Mouse (Mus musculus): Measurements from ENCODE around the gene Hes5. TPM values are rescaled to one million over a fixed set of nuclear protein-coding genes. Genes with fewer than 3 reads are reported as not detected.

The Hes5 gene
- polyA plus RNA-seq, 1 experiment from 2014 or later, result 243 TPM

GRCm38 (mm10) chr4:154944121-154944590, 16.6 kb upstream of the Hes5 start:
- no peaks in the 10 kb centered on the region for H3K27me3 ChIP-seq
- H3K27ac ChIP-seq, result no peak overlapping the region
- no peak overlapping the region for H3K4me3 ChIP-seq
- ATAC-seq, result peak; percentile 66
- H3K9me3 ChIP-seq (replicated peaks), result no peaks in the 10 kb centered on the region
- 21% methylated on average over 2 of the region's 2 CpGs for WGBS
- H3K9ac ChIP-seq, result no peak overlapping the region
- H3K4me2 ChIP-seq, result no peak overlapping the region
- H3K4me1 ChIP-seq, result peaks cover 38% of the 10 kb centered on the region
- no peaks in the 10 kb centered on the region for H3K36me3 ChIP-seq (ENCODE audit: poor library complexity, severe bottlenecking)

GRCm38 (mm10) chr4:154946319-154946718, 14.4 kb upstream of the Hes5 start:
- Histone ChIP-seq H3K4me1 (peaks cover 51% of the 10 kb centered on the region), H3K27me3 (peaks cover 7% of the 10 kb centered on the region; the same call in 1 of the 2 replicates), H3K36me3 (ENCODE audit: poor library complexity, severe bottlenecking) (no peaks in the 10 kb centered on the region), H3K27ac (peak overlapping the region; percentile 61), H3K4me2 (peak overlapping the region; percentile 59), H3K4me3 (peak overlapping the region; percentile 31), H3K9ac (peak overlapping the region; percentile 35), H3K9me3 (replicated peaks) (no peaks in the 10 kb centered on the region)
- 1% methylated on average over 8 of the region's 8 CpGs for WGBS
- peak; percentile 68 for ATAC-seq

GRCm38 (mm10) chr4:154948066-154948939, 12.4 kb upstream of the Hes5 start:
- Histone ChIP-seq H3K9ac (no peak overlapping the region), H3K27ac (peak overlapping the region; percentile 95), H3K4me1 (peaks cover 69% of the 10 kb centered on the region), H3K27me3 (peaks cover 7% of the 10 kb centered on the region; the same call in 1 of the 2 replicates), H3K36me3 (ENCODE audit: poor library complexity, severe bottlenecking) (no peaks in the 10 kb centered on the region), H3K4me2 (peak overlapping the region; percentile 48), H3K9me3 (replicated peaks) (no peaks in the 10 kb centered on the region), H3K4me3 (peak overlapping the region; percentile 2; the same call in 1 of the 2 replicates)
- 30% methylated on average over 14 of the region's 14 CpGs for WGBS
- ATAC-seq, result peak; percentile 71

GRCm38 (mm10) chr4:154948940-154949588, 11.7 kb upstream of the Hes5 start:
- 31% methylated on average over 6 of the region's 6 CpGs for WGBS
- Histone ChIP-seq H3K27me3 (peaks cover 9% of the 10 kb centered on the region; the same call in 1 of the 2 replicates), H3K9me3 (replicated peaks) (no peaks in the 10 kb centered on the region), H3K4me3 (peak overlapping the region; percentile 2; the same call in 1 of the 2 replicates), H3K9ac (no peak overlapping the region), H3K4me1 (peaks cover 77% of the 10 kb centered on the region), H3K36me3 (ENCODE audit: poor library complexity, severe bottlenecking) (no peaks in the 10 kb centered on the region), H3K27ac (peak overlapping the region; percentile 95), H3K4me2 (peak overlapping the region; percentile 48)
- ATAC-seq, result peak; percentile 8; the same call in 1 of the 2 replicates

- no peaks in the 10 kb centered on the region for H3K9me3 ChIP-seq (replicated peaks)
- H3K9ac ChIP-seq, result no peak overlapping the region
- H3K27ac ChIP-seq, result peak overlapping the region; percentile 95
- peaks cover 15% of the 10 kb centered on the region for H3K27me3 ChIP-seq
- peaks cover 78% of the 10 kb centered on the region for H3K4me1 ChIP-seq
- ATAC-seq, result peak; percentile 19; the same call in 1 of the 2 replicates
- H3K4me2 ChIP-seq, result peak overlapping the region; percentile 48
- 2% methylated on average over 16 of the region's 16 CpGs for WGBS
- H3K36me3 ChIP-seq (ENCODE audit: poor library complexity, severe bottlenecking), result no peaks in the 10 kb centered on the region
- no peak overlapping the region for H3K4me3 ChIP-seq
These were observed 11.1 kb upstream of the Hes5 start for GRCm38 (mm10) chr4:154949589-154949982.

- Histone ChIP-seq H3K27me3 (peaks cover 21% of the 10 kb centered on the region), H3K4me3 (no peak overlapping the region), H3K4me2 (peak overlapping the region; percentile 38), H3K36me3 (ENCODE audit: poor library complexity, severe bottlenecking) (no peaks in the 10 kb centered on the region), H3K9me3 (replicated peaks) (no peaks in the 10 kb centered on the region), H3K27ac (peak overlapping the region; percentile 62), H3K4me1 (peaks cover 66% of the 10 kb centered on the region), H3K9ac (no peak overlapping the region)
- ATAC-seq, result peak; percentile 46
- under 1% methylated on average over 26 of the region's 26 CpGs for WGBS
These were observed 8.1 kb upstream of the Hes5 start for GRCm38 (mm10) chr4:154952461-154953241.

GRCm38 (mm10) chr4:154956604-154957003, 4.1 kb upstream of the Hes5 start:
- Histone ChIP-seq H3K4me1 (peaks cover 72% of the 10 kb centered on the region), H3K27ac (no peak overlapping the region), H3K4me2 (no peak overlapping the region), H3K9ac (no peak overlapping the region), H3K36me3 (ENCODE audit: poor library complexity, severe bottlenecking) (no peaks in the 10 kb centered on the region), H3K27me3 (peaks cover 20% of the 10 kb centered on the region), H3K9me3 (replicated peaks) (no peaks in the 10 kb centered on the region), H3K4me3 (no peak overlapping the region)
- ATAC-seq, result no peak
- 36% methylated on average over 9 of the region's 9 CpGs for WGBS

GRCm38 (mm10) chr4:154957289-154957993, 3.3 kb upstream of the Hes5 start:
- no peak for ATAC-seq
- peak overlapping the region; percentile 54 for H3K4me2 ChIP-seq
- H3K36me3 ChIP-seq (ENCODE audit: poor library complexity, severe bottlenecking), result peaks cover 7% of the 10 kb centered on the region
- no peak overlapping the region for H3K9ac ChIP-seq
- peaks cover 73% of the 10 kb centered on the region for H3K4me1 ChIP-seq
- no peak overlapping the region; the same call in 1 of the 2 replicates for H3K4me3 ChIP-seq
- peak overlapping the region; percentile 79; the same call in 1 of the 2 replicates for H3K27ac ChIP-seq
- H3K27me3 ChIP-seq, result peaks cover 20% of the 10 kb centered on the region
- no peaks in the 10 kb centered on the region for H3K9me3 ChIP-seq (replicated peaks)
- WGBS, result 18% methylated on average over 13 of the region's 13 CpGs

GRCm38 (mm10) chr4:154958171-154958570, 2.6 kb upstream of the Hes5 start:
- H3K4me2 ChIP-seq, result peak overlapping the region; percentile 54
- ATAC-seq, result peak; percentile 66
- peak overlapping the region; percentile 20 for H3K4me3 ChIP-seq
- 0% methylated on average over 15 of the region's 15 CpGs for WGBS
- peak overlapping the region; percentile 79 for H3K27ac ChIP-seq
- H3K9ac ChIP-seq, result no peak overlapping the region; the same call in 1 of the 2 replicates
- H3K9me3 ChIP-seq (replicated peaks), result no peaks in the 10 kb centered on the region
- peaks cover 73% of the 10 kb centered on the region for H3K4me1 ChIP-seq
- H3K36me3 ChIP-seq (ENCODE audit: poor library complexity, severe bottlenecking), result peaks cover 7% of the 10 kb centered on the region
- peaks cover 20% of the 10 kb centered on the region for H3K27me3 ChIP-seq

- no peak for ATAC-seq
- H3K4me3 ChIP-seq, result no peak overlapping the region
- WGBS, result 4% methylated on average over 8 of the region's 8 CpGs
These were observed 2.1 kb upstream of the Hes5 start for GRCm38 (mm10) chr4:154958621-154959020.

More at GRCm38 (mm10) chr4:154958621-154959020, 2.1 kb upstream of the Hes5 start:
- Histone ChIP-seq H3K9ac (no peak overlapping the region), H3K27ac (peak overlapping the region; percentile 79), H3K4me1 (peaks cover 73% of the 10 kb centered on the region), H3K9me3 (replicated peaks) (no peaks in the 10 kb centered on the region), H3K27me3 (peaks cover 20% of the 10 kb centered on the region), H3K36me3 (ENCODE audit: poor library complexity, severe bottlenecking) (peaks cover 7% of the 10 kb centered on the region), H3K4me2 (peak overlapping the region; percentile 54)
